Mouse (Mus musculus) hindbrain, postnatal 0 days (tissue): ENCODE measurements at regions not wholly inside any gene's neighbourhood (a gene's known extent, or its start where the extent isn't known, plus 50 kb on each side); places are given as distances from the start of the nearest gene placed in this dataset.

ENCODE experiments used
- ATAC-seq: fragments of 200-750 bp; cut with Nextera tagmentation; 2 replicates; pipeline ENCODE4 v1.8.0; 2017; ENCODE audit warnings: mild to moderate bottlenecking, moderate TSS enrichment, moderate library complexity
- DNase-seq: peaks from one replicate; pipeline ENCODE4 v3.0.0-alpha.2; 2015; ENCODE audit warnings: low spot score
- H3K27ac ChIP-seq: fragments of 300-500 bp; sonication (generic); 2 replicates; pipeline ENCODE4 v1.5.1; 2014; ENCODE audit warnings: mild to moderate bottlenecking
- H3K27me3 ChIP-seq: fragments of 300-500 bp; sonication (generic); 2 replicates; pipeline ENCODE4 v1.6.1; 2014; ENCODE audit warnings: low read length, mixed read lengths; ENCODE audit not compliant: insufficient read depth
- H3K36me3 ChIP-seq: fragments of 300-500 bp; sonication (generic); 2 replicates; pipeline ENCODE4 v1.6.1; 2014; ENCODE audit warnings: low read length, mixed read lengths; ENCODE audit not compliant: insufficient read depth
- H3K4me1 ChIP-seq: fragments of 300-500 bp; sonication (generic); 2 replicates; pipeline ENCODE4 v1.6.1; 2014; ENCODE audit warnings: antibody characterized with exemption, low read length, mixed read lengths; ENCODE audit not compliant: insufficient read depth
- H3K4me2 ChIP-seq: fragments of 300-500 bp; sonication (generic); 2 replicates; pipeline ENCODE4 v1.6.1; 2014; ENCODE audit warnings: low read depth, mild to moderate bottlenecking, low read length, moderate library complexity, mixed read lengths
- H3K4me3 ChIP-seq: fragments of 300-500 bp; sonication (generic); 2 replicates; pipeline ENCODE4 v1.5.1; 2014; ENCODE audit warnings: low read length
- H3K9ac ChIP-seq: fragments of 300-500 bp; sonication (generic); replicated peaks from 2 replicates; pipeline ENCODE4 v1.6.1; 2014; ENCODE audit warnings: mild to moderate bottlenecking, low read length, moderate library complexity, mixed read lengths
- H3K9me3 ChIP-seq: fragments of 300-500 bp; sonication (generic); 2 replicates; pipeline ENCODE4 v1.6.1; 2016; ENCODE audit warnings: low read length, mixed read lengths
- CTCF ChIP-seq: IDR thresholded peaks from 2 replicates; pipeline ENCODE4 v1.5.1; 2016; ENCODE audit warnings: antibody characterized with exemption, control low read depth, low read depth
- WGBS: fragments of 180-500 bp; shearing (Covaris S2); extraction: QIAGEN DNeasy Blood & Tissue Kit; methylation state at CpG from one replicate; pipeline ENCODE4 v1.1.7; 2014; 5-methylcytosine and 5-hydroxymethylcytosine counted together

DNA sequence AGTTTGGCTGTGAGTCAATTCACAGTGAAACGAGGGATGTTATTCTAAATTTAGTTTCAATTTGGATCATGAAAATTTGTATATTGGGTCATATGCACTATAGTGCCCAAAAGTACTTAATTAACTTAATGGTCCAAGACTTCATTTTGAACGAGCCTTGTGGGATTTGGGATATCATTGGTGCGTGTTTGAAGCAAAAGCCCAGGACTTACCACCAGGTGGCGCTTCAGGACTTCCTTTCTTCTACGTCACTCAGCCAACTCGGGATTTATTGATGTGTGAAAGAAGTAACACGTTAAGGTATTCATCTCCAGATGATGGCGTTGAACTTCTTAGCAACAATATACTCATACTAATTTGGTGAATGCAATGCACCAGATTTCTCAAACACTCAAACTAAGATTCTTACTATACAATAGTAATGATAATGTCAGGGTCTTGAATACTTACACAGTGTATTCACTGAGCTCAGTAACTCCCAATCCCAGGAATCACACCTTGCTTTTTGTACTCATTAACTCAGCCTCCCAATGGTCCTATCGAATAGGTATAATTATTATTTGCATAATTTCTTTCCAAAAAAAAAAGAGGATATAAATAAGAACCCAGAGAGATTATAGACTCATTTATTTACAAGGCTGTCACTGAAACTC, 464.0 kb upstream of the Cntn6 start:
- Histone ChIP-seq H3K4me3 (no peak overlapping the region), H3K27me3 (no peaks in the 10 kb centered on the region), H3K4me1 (no peaks in the 10 kb centered on the region), H3K27ac (no peak overlapping the region), H3K9ac (no peak overlapping the region), H3K4me2 (peak overlapping the region; percentile 34), H3K9me3 (no peaks in the 10 kb centered on the region), H3K36me3 (no peaks in the 10 kb centered on the region)
- TF ChIP-seq CTCF = peak; percentile 89
- WGBS = 8% methylated on average over 9 of the region's 9 CpGs
- DNase-seq = peak; percentile 95
- ATAC-seq = peak; percentile 71

DNA sequence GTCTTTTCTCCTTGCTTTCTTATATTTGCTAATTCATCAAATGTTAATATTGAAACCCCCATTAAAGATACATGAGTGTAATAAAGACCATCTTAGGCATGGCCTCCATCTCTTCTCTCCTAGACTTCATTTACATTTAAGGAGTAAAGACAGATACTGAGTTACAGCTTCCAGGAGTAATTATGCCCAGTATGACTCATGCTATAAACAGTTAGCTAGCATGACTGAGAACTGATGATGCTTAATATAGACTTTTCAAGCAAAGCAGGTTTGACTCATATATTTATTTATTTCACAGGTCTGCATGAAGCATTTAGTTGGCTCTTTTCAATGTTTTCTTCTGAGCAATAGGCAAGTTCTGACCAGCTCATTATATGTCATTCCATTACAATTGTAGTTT, 453.7 kb upstream of the Cntn6 start:
- no peak overlapping the region for H3K4me3 ChIP-seq
- no peak for TF ChIP-seq CTCF
- H3K9ac ChIP-seq = no peak overlapping the region
- no peak for ATAC-seq
- H3K27me3 ChIP-seq = no peaks in the 10 kb centered on the region
- no peaks in the 10 kb centered on the region for H3K9me3 ChIP-seq
- no peak overlapping the region for H3K27ac ChIP-seq
- no peak for DNase-seq
- no peaks in the 10 kb centered on the region for H3K36me3 ChIP-seq
- no peaks in the 10 kb centered on the region for H3K4me1 ChIP-seq
- no peak overlapping the region for H3K4me2 ChIP-seq

DNA sequence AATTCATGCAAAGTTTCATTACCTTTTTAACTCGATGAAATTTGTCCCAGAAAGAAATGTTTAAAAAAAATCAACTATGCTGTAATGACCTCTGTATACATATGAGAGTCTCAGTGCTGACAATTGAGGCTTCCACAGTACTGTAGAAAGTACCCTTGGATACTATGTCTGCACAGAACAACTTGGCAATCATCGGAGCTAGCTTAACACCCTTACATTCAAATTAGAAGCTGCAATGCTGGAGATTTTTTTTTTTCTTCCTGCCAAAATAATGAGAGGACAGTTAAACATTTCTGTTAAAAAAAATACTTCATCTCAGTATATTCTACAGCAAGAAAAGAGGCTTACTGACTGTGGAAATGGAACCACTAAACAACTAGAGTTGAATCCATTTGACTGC, 452.1 kb upstream of the Cntn6 start:
- H3K27me3 ChIP-seq = no peaks in the 10 kb centered on the region
- 85% methylated on average over 2 of the region's 2 CpGs for WGBS
- no peak for TF ChIP-seq CTCF
- no peaks in the 10 kb centered on the region for H3K4me1 ChIP-seq
- no peaks in the 10 kb centered on the region for H3K36me3 ChIP-seq
- no peak for DNase-seq
- no peak overlapping the region for H3K4me2 ChIP-seq
- no peak overlapping the region for H3K4me3 ChIP-seq
- H3K27ac ChIP-seq = no peak overlapping the region
- no peak for ATAC-seq
- H3K9me3 ChIP-seq = no peaks in the 10 kb centered on the region
- H3K9ac ChIP-seq = no peak overlapping the region

DNA sequence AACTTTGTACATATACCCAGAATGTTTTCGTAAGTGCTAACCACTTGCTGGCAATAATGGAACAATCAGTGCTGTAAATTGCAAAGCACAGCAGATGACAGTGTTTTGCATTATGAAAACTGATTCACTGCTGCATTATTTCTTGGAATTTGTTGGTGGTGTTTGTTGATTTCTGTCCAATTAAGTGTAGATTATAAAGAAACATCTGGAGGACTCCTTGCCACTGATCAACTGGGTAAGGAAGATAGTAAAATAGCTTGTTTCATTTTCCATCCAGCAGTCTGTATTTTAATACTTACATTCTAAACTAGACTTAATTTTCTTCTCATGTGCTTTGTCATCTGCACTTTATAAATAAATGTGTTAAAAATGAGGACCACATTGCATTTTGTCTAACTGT, 436.6 kb upstream of the Cntn6 start:
- no peaks in the 10 kb centered on the region for H3K4me1 ChIP-seq
- ATAC-seq (no peak), DNase-seq (no peak)
- H3K9me3 ChIP-seq = no peaks in the 10 kb centered on the region
- H3K9ac ChIP-seq = no peak overlapping the region
- H3K27ac ChIP-seq = no peak overlapping the region
- no peak overlapping the region for H3K4me3 ChIP-seq
- H3K27me3 ChIP-seq = no peaks in the 10 kb centered on the region
- 90% methylated on average over 1 of the region's 1 CpGs for WGBS
- H3K4me2 ChIP-seq = no peak overlapping the region
- H3K36me3 ChIP-seq = no peaks in the 10 kb centered on the region
- no peak for TF ChIP-seq CTCF

DNA sequence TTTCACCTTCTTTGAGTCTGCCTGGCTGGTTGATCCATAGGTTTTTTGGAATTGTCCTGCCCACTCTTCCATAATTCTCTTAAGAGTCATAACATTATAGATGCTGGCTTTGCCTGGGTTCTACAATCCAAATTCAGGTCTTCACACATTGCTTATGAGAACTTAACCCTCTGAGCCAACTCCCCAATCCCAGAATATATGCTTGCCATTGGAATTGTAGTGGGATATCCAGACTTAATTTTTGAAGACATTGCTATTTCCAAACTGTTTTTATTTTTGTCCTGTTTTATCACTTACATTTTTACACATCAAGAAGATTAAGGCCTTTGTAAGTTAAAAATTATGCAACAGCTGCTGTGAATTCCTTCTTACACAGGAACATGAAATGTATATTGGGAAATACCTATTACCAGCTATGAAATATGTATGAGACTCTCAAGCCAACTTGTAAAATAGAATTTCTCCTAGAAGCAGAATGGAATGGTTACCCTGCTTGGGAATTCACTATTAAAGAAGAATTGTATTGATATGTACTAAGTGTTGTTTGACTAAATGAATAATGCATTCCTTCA, 430.8 kb upstream of the Cntn6 start:
- no peak overlapping the region for H3K4me3 ChIP-seq
- H3K4me1 ChIP-seq = no peaks in the 10 kb centered on the region
- DNase-seq (no peak), ATAC-seq (no peak)
- H3K9ac ChIP-seq = no peak overlapping the region
- H3K9me3 ChIP-seq = no peaks in the 10 kb centered on the region
- H3K27ac ChIP-seq = no peak overlapping the region
- TF ChIP-seq CTCF = no peak
- no peaks in the 10 kb centered on the region for H3K36me3 ChIP-seq
- no peak overlapping the region for H3K4me2 ChIP-seq
- no peaks in the 10 kb centered on the region for H3K27me3 ChIP-seq

DNA sequence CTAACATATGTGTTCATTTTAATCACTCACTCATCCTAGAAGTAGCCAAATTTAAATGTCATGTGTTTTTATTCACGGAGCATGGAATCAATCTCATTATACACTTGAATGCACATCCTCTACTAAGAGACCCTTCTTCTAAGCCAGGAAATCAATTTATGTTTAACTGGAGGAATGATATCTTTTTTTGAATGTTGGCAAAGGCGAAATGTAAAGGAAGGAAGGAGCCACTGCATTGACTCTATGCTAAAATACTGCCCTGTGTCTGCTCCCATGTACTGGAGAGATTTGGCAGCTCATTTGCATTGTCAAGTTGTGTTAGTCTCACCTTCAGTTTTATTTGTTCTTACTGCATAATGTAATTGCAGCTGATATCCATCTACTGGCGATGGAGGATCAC, 412.0 kb upstream of the Cntn6 start:
- Histone ChIP-seq H3K36me3 (no peaks in the 10 kb centered on the region), H3K27me3 (no peaks in the 10 kb centered on the region), H3K27ac (no peak overlapping the region), H3K4me3 (no peak overlapping the region), H3K9me3 (no peaks in the 10 kb centered on the region), H3K4me2 (no peak overlapping the region), H3K4me1 (no peaks in the 10 kb centered on the region), H3K9ac (no peak overlapping the region)
- peak; percentile 51 for DNase-seq
- TF ChIP-seq CTCF = peak; percentile 13; the same call in 1 of the 2 replicates
- peak; percentile 56 for ATAC-seq
- WGBS = 53% methylated on average over 3 of the region's 3 CpGs

DNA sequence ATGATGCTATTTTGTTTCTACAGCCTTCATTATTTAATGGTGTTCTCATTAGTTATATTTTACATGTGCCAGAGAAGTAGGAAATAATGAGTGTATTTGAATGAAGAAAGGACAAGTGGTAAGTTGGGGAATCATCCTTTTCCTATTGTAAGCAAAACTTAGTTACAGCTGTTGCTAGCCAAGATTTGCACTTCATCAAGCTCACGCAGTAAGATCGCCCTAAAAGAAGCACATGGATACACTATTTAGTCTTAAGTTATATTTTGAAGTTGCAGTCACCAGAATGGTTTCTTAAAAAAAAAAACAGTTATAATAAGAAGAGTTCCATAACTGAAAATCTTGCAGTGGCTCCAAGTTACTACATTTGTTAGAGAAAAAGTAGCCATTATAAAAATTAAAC, 410.3 kb upstream of the Cntn6 start:
- H3K27me3 ChIP-seq = no peaks in the 10 kb centered on the region
- TF ChIP-seq CTCF = no peak
- no peak overlapping the region for H3K4me3 ChIP-seq
- H3K4me1 ChIP-seq = no peaks in the 10 kb centered on the region
- no peaks in the 10 kb centered on the region for H3K9me3 ChIP-seq
- H3K36me3 ChIP-seq = no peaks in the 10 kb centered on the region
- 89% methylated on average over 2 of the region's 2 CpGs for WGBS
- ATAC-seq (no peak), DNase-seq (no peak)
- no peak overlapping the region for H3K27ac ChIP-seq
- no peak overlapping the region for H3K9ac ChIP-seq
- H3K4me2 ChIP-seq = no peak overlapping the region
